Mouse (Mus musculus): ENCODE data around the gene Guca2a. TPM values are rescaled to one million over a fixed set of nuclear protein-coding genes. Genes with fewer than 3 reads are reported as not detected.

The Guca2a gene
- polyA plus RNA-seq, 1 experiment = not detected

GRCm38 (mm10) chr4:119635686-119636085 lies 1.8 kb upstream of the Guca2a start:
- H3K36me3 ChIP-seq (ENCODE audit: control insufficient read depth) = peaks cover 9% of the 10 kb centered on the region
- no peaks in the 10 kb centered on the region for H3K27me3 ChIP-seq (ENCODE audit: control insufficient read depth)
- H3K9me3 ChIP-seq (ENCODE audit: control insufficient read depth, low read length) = no peaks in the 10 kb centered on the region
- H3K4me1 ChIP-seq (ENCODE audit: control insufficient read depth) = no peaks in the 10 kb centered on the region; the same call in 1 of the 2 replicates
- no peak overlapping the region for H3K4me3 ChIP-seq (replicated peaks)
- no peak for TF ChIP-seq TAL1 (IDR thresholded peaks at IDR 0.05; ENCODE audit: low read length)
- no peak for TF ChIP-seq GATA1 (IDR thresholded peaks at IDR 0.05; ENCODE audit: low read length)

DNA sequence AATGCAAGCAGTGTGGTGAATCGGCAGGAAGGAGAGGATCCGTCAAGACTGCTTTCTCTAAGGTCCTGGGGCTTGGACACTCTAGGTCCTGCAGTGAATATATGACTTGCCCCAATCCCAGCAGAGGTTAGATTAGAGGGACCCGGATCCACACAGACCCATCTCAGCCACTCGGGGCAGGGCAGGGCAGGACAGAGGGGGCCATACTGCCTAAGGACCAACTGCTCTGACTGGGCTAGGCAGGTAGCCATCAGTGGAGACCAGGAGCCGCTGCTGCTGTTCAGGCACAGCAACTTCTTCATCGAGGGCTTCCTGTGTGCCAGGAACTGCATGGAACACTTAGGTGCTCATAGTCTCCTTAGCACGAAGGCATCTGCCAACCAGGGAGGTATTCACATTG lies 773 bp upstream of the Guca2a start:
- no peak for TF ChIP-seq TAL1 (IDR thresholded peaks at IDR 0.05; ENCODE audit: low read length)
- TF ChIP-seq GATA1 (IDR thresholded peaks at IDR 0.05; ENCODE audit: low read length) = no peak
- no peaks in the 10 kb centered on the region for H3K27me3 ChIP-seq (ENCODE audit: control insufficient read depth)
- H3K36me3 ChIP-seq (ENCODE audit: control insufficient read depth) = peaks cover 4% of the 10 kb centered on the region; the same call in 1 of the 2 replicates
- no peaks in the 10 kb centered on the region; the same call in 1 of the 2 replicates for H3K4me1 ChIP-seq (ENCODE audit: control insufficient read depth)
- no peak overlapping the region for H3K4me3 ChIP-seq (replicated peaks)
- H3K9me3 ChIP-seq (ENCODE audit: control insufficient read depth, low read length) = no peaks in the 10 kb centered on the region

GRCm38 (mm10) chr4:119637946-119638345 lies 442 bp downstream of the Guca2a start:
- TF ChIP-seq GATA1 (IDR thresholded peaks at IDR 0.05; ENCODE audit: low read length) (no peak), TAL1 (IDR thresholded peaks at IDR 0.05; ENCODE audit: low read length) (no peak)
- H3K27me3 ChIP-seq (ENCODE audit: control insufficient read depth) = no peaks in the 10 kb centered on the region
- H3K4me3 ChIP-seq (replicated peaks) = no peak overlapping the region
- no peaks in the 10 kb centered on the region; the same call in 1 of the 2 replicates for H3K4me1 ChIP-seq (ENCODE audit: control insufficient read depth)
- H3K9me3 ChIP-seq (ENCODE audit: control insufficient read depth, low read length) = peaks cover 5% of the 10 kb centered on the region
- H3K36me3 ChIP-seq (ENCODE audit: control insufficient read depth) = peaks cover 4% of the 10 kb centered on the region; the same call in 1 of the 2 replicates

- H3K9me3 ChIP-seq (ENCODE audit: control insufficient read depth, low read length) = peaks cover 8% of the 10 kb centered on the region
- TF ChIP-seq GATA1 (IDR thresholded peaks at IDR 0.05; ENCODE audit: low read length) (no peak), TAL1 (IDR thresholded peaks at IDR 0.05; ENCODE audit: low read length) (no peak)
- H3K36me3 ChIP-seq (ENCODE audit: control insufficient read depth) = no peaks in the 10 kb centered on the region
- H3K27me3 ChIP-seq (ENCODE audit: control insufficient read depth) = no peaks in the 10 kb centered on the region
- H3K4me3 ChIP-seq (replicated peaks) = no peak overlapping the region
- no peaks in the 10 kb centered on the region; the same call in 1 of the 2 replicates for H3K4me1 ChIP-seq (ENCODE audit: control insufficient read depth)
Measured at GRCm38 (mm10) chr4:119638656-119639055, 1.2 kb downstream of the Guca2a start.

DNA sequence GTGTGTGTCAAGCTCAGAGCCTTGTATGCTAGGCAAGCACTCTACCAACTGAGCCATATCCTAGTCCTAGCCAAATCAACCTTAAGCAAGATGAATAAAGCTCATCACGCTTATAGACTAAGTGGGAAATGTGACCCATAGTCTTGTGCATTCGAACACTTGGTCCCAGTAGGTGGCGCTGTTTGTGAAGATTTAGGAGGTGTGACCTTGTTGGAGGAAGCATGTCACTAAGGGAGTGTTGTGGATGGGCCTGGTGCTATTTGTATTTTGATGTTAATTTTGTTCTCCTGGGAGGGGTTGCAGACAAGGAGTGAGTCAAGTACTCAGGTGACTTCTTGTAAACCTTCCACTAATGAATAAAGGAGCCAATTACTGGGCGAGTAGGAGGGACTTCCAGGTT lies 5.2 kb downstream of the Guca2a start:
- H3K9me3 ChIP-seq (ENCODE audit: control insufficient read depth, low read length) = peaks cover 8% of the 10 kb centered on the region
- no peaks in the 10 kb centered on the region for H3K36me3 ChIP-seq (ENCODE audit: control insufficient read depth)
- TF ChIP-seq GATA1 (IDR thresholded peaks at IDR 0.05; ENCODE audit: low read length) = no peak
- no peak for TF ChIP-seq TAL1 (IDR thresholded peaks at IDR 0.05; ENCODE audit: low read length)
- H3K4me3 ChIP-seq (replicated peaks) = no peak overlapping the region
- H3K27me3 ChIP-seq (ENCODE audit: control insufficient read depth) = no peaks in the 10 kb centered on the region
- H3K4me1 ChIP-seq (ENCODE audit: control insufficient read depth) = no peaks in the 10 kb centered on the region

DNA sequence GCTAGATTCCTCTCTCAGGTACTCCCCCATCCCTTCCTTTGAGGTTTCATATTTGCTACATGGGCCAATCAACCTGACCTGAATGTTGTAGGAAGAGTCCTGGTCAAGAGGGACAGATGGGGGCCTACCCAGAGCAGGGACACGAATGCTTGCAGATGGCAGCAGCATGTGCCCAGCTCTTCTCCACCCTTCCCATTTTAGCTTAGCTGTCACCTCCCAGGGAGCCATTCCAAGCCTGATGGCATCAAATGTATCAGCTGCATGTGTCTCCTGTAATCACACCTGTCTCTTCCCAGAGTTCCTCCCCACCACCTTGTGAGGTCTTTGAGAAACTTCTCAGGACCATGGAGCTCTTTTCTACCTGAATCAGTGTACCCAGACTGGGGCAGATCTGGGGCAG lies 19.5 kb downstream of the Guca2a start:
- Histone ChIP-seq H3K4me3 (replicated peaks) (no peak overlapping the region), H3K4me1 (ENCODE audit: control insufficient read depth) (no peaks in the 10 kb centered on the region), H3K27me3 (ENCODE audit: control insufficient read depth) (no peaks in the 10 kb centered on the region), H3K36me3 (ENCODE audit: control insufficient read depth) (no peaks in the 10 kb centered on the region), H3K9me3 (ENCODE audit: control insufficient read depth, low read length) (peaks cover 8% of the 10 kb centered on the region)
- no peak for TF ChIP-seq TAL1 (IDR thresholded peaks at IDR 0.05; ENCODE audit: low read length)
- TF ChIP-seq GATA1 (IDR thresholded peaks at IDR 0.05; ENCODE audit: low read length) = no peak

- Histone ChIP-seq H3K9me3 (ENCODE audit: control insufficient read depth, low read length) (peaks cover 3% of the 10 kb centered on the region; the same call in 1 of the 2 replicates), H3K27me3 (ENCODE audit: control insufficient read depth) (no peaks in the 10 kb centered on the region), H3K4me3 (replicated peaks) (no peak overlapping the region), H3K36me3 (ENCODE audit: control insufficient read depth) (no peaks in the 10 kb centered on the region), H3K4me1 (ENCODE audit: control insufficient read depth) (no peaks in the 10 kb centered on the region)
- TF ChIP-seq TAL1 (IDR thresholded peaks at IDR 0.05; ENCODE audit: low read length) (no peak), GATA1 (IDR thresholded peaks at IDR 0.05; ENCODE audit: low read length) (no peak)
Measured at GRCm38 (mm10) chr4:119658246-119658645, 20.7 kb downstream of the Guca2a start.

- no peak for TF ChIP-seq TAL1 (IDR thresholded peaks at IDR 0.05; ENCODE audit: low read length)
- TF ChIP-seq GATA1 (IDR thresholded peaks at IDR 0.05; ENCODE audit: low read length) = no peak
- Histone ChIP-seq H3K9me3 (ENCODE audit: control insufficient read depth, low read length) (no peaks in the 10 kb centered on the region), H3K36me3 (ENCODE audit: control insufficient read depth) (no peaks in the 10 kb centered on the region), H3K4me1 (ENCODE audit: control insufficient read depth) (no peaks in the 10 kb centered on the region), H3K4me3 (replicated peaks) (no peak within 1 kb of the TSS), H3K27me3 (ENCODE audit: control insufficient read depth) (no peaks in the 10 kb centered on the region)
Measured at GRCm38 (mm10) chr4:119658731-119659130, 21.2 kb downstream of the Guca2a start, which contains the start of gene Guca2b. TSS of gene Guca2b (minus strand) at chr4:119658954.

DNA sequence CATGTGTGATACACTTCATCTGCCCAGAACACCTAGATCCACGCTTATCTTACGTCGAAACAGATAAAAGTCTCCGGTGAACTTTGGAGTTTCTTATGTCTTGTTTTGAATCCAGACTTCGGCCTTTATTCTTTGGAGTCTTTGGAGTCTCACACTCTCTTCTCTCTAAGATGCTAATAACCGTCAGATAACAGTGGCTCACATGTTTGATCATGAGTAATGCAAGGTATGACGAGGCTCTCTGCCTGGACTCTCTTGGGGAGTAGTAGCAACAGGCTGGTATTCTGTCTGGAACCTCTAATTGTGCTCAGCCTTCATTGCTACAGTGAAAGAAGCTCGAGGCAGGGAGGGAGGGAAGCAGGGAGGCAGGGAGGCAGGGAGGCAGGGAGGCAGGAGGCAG lies 22.5 kb downstream of the Guca2a start:
- Histone ChIP-seq H3K9me3 (ENCODE audit: control insufficient read depth, low read length) (no peaks in the 10 kb centered on the region), H3K4me3 (replicated peaks) (no peak overlapping the region), H3K27me3 (ENCODE audit: control insufficient read depth) (no peaks in the 10 kb centered on the region), H3K36me3 (ENCODE audit: control insufficient read depth) (no peaks in the 10 kb centered on the region), H3K4me1 (ENCODE audit: control insufficient read depth) (no peaks in the 10 kb centered on the region)
- no peak for TF ChIP-seq TAL1 (IDR thresholded peaks at IDR 0.05; ENCODE audit: low read length)

DNA sequence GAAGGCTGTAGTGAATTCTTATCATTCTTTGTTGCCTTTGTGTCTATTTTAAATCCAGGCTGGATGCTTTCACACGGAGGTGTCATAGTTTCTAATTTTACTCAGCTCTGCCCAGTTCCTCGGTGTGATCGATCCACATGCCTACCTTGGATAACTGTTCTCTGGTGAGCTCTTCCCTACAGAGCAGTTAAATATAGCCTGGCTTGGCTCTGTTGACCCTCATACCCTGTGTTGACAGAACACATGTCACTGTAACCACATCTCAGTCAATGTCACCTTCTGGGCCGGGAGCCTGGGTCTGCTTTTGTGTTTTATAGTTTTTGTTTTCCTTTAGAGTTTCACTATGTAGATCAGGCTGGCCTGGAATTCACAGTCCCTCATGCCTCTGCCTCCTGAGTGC lies 24.6 kb downstream of the Guca2a start:
- Histone ChIP-seq H3K4me3 (replicated peaks) (no peak overlapping the region), H3K36me3 (ENCODE audit: control insufficient read depth) (no peaks in the 10 kb centered on the region), H3K9me3 (ENCODE audit: control insufficient read depth, low read length) (no peaks in the 10 kb centered on the region), H3K4me1 (ENCODE audit: control insufficient read depth) (no peaks in the 10 kb centered on the region), H3K27me3 (ENCODE audit: control insufficient read depth) (no peaks in the 10 kb centered on the region)
- TF ChIP-seq GATA1 (IDR thresholded peaks at IDR 0.05; ENCODE audit: low read length) = no peak
- no peak for TF ChIP-seq TAL1 (IDR thresholded peaks at IDR 0.05; ENCODE audit: low read length)
